Mouse (Mus musculus): Measurements from ENCODE around the gene Nudt7.

DNA sequence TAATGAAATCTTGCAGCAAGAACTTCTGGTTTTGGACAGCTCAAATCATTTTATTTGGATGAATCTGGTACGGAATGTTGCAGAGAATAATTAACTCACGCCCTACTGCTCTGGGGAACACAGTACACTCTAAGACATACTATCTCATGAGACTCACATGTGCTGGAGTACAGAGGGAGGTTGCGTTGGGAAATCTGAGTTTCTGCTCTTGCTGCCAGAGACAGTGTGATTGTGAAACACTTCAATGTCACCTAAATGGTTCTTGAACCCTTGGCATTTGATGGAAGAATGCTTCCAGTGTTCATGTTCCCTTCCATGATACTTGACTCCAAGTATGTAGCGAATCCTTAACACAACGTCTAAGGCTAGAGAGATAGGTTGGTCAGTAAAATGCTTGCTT is 27.4 kb upstream of the Nudt7 start:
- TF ChIP-seq MYOD1 (IDR thresholded peaks at IDR 0.05; ENCODE audit: control insufficient read depth, insufficient read length, low read depth) (no peak), MAX (IDR thresholded peaks at IDR 0.05) (no peak), CTCF (IDR thresholded peaks at IDR 0.05; ENCODE audit: control insufficient read depth, insufficient read depth, insufficient read length) (no peak), USF1 (IDR thresholded peaks at IDR 0.05; ENCODE audit: low read depth) (no peak), FOSL1 (IDR thresholded peaks at IDR 0.05; ENCODE audit: insufficient read depth, low read length, poor library complexity, severe bottlenecking) (no peak), MYOG (IDR thresholded peaks at IDR 0.05; ENCODE audit: control insufficient read depth, extremely low read depth, insufficient read length) (no peak)

Measured in C2C12 (cell line).